Mouse (Mus musculus) left cerebral cortex, postnatal 14 days (tissue): Measurements from ENCODE around the gene Uty. TPM values are rescaled to one million over a fixed set of nuclear protein-coding genes. Genes with fewer than 3 reads are reported as not detected.

ENCODE experiments used
- DNase-seq, 2 experiments: peaks; one replicate each; pipeline ENCODE4 v3.0.0; 2021 to 2022; ENCODE audit warnings: low spot score in 2 of 2, mixed read lengths in 1 of 2
- intact Hi-C: fragments of 180-260 bp; cut with DNase I; formaldehyde crosslinking; loops from one replicate; pipeline ENCODE4 v1.15.1; 2025
- long read RNA-seq, 2 experiments: library from polyadenylated mRNA; stranded (forward); transcript quantifications; one replicate each; pipeline ENCODE4 v2.0.0; 2021
- total RNA-seq, 2 experiments: library from RNA; stranded (reverse); gene quantifications; 2 replicates each; pipeline ENCODE4 v1.2.3; 2021

The Uty gene
- 10 to 100 TPM in 1 of 2 experiments, not detected in 1; 25.0 TPM for total RNA-seq
- long read RNA-seq, experiment 1 = 0 reads
- long read RNA-seq, experiment 2, full-length matches to known transcripts = 3 of 11 reads
- long read RNA-seq, experiment 2, partial matches to known transcripts = 2 of 11 reads
- long read RNA-seq, experiment 2, other reads (novel, unspliced or antisense) = 6 of 11 reads

DNA sequence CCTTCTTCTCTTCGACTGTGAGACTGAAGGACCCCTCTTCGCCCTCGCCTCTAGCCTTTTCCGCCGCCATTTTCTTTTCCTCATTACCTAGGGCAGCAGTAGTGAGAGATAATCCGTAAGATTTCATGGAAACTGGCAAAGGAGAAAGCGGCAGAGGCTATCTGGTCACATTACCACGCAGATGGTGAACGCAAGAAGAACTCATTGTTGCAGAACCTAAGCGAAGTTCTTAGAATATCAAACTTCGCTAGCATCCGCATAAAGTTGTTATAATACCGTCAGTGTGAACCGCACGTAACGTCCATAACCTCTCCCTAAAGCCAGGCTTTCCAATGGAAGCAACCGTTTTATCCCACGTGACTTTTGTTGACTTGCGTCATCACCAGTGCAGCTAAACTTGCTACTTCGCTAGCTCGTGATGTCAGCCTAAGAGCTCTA, at the start of gene Uty:
Uty (minus strand) TSS at position 334 of the 438 bp plus-strand sequence.
- intact Hi-C loops = no loop called here

DNA sequence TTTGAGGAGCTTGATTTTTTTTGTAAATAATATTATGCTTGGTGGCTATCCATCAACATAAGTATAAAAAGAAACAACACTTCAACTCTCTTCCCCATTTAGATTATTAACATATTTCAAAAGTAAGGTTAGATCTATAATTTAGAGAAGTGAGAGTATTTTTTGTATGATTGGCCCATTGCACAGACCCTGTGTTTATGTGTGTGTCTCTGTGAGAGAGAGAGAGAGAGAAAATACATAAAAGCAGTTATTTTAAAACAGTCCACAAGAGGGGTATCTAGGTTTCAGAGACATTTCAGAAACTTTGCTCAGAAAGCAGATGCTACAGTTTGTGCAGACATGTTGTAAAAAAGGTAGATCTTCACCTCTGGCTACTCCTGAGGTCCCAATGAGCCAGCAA, 48.1 kb upstream of the Uty start:
- intact Hi-C loops = no loop called here
- no peak for DNase-seq

More for the DNA sequence above, at the start of gene Uty:
- DNase-seq = peak in 1 of 2 experiments; percentile 77

DNA sequence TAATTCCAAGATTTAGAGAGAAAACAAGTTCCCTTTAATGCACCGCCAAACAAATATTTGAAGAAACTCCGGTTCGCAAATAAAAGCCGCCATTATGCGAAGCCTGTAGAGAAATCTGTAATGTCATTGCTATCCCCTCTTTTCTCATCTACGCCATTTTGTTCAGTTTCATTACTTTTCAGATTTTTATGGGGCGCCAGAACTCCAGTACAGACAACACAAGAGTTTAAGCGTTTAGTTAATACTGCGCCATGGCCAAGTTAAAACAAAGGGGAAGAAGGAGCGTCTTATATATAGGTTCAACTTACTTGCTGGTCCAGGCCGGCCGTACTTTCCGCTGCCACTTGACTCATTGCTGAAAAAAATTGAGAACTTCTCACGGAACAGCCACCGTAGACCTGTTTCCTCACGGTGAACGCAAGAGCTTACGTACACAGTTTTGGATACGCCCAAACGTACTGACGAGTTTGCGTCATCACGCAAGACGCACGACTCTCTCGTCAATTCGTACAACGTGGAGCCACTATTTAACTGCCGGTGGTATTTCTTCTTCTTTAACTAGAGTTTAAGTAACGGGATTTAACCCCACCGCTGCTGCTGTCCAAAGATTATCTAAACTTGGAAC, 40.7 kb upstream of the Uty start, which contains the start of gene Ddx3y:
Ddx3y (minus strand) TSS at position 459 of the 625 bp plus-strand sequence.
- DNase-seq = peak in 1 of 2 experiments; percentile 74
- intact Hi-C loops = no loop called here

DNA sequence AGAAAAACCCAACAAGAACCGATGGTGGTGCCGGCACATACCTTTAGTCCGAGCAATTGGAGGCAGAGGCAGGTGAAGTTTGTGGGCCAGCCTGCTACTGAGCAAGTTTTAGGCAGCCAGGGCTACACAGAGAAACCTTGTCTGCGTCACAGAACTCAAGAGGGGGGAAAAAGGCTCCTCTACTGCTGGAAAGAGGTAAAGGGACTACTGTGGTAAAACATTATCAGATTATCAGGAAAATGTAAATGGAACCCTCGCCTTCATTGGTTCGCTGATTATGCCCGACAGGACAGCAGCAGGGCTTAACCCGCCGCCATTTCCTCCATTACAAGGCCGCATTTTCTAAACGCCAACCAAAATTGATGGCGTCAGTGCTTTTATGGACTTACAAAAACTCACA, 40.2 kb upstream of the Uty start:
- peak in 1 of 2 experiments; percentile 10 for DNase-seq
- intact Hi-C loops = no loop called here

DNA sequence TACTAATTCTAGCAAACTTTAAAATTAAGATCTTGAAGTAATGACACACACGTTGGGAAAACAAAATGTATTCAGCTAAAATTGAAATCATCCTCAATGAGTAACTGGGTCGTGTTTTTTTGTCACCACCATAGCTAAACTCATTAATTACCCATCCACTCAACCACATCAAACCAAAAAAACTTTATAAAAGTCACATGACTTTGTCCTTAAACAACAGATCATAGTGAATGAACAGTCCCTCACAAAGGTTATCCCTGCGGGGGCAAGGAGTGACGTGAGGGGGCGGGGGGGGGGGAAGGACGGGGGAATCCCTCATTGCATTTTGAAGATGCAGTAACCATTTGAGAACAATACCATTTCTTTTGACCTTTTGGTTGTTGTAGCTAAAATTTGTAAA, 558 bp upstream of the Uty start:
- intact Hi-C loops = no loop called here
- DNase-seq = no peak

DNA sequence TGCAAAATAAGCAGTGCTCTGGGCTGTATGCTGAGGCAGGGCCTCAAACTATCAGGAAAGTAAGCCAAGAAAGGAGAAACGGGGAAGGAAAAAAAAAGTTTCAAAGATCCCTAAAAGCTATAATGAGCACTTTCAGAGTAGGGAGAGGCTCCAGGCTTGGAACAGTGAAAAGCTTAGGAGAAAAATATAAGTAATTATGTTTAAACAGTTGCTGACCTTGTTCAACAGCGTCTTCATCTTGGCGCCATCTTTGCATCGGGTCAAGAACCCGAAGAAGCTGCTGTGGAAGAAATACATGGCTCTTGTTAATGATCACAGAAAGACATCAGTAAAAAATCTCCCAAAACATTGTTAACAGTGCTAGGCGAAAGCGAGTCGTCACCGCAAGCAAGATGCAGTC, 619 bp downstream of the Uty start:
- intact Hi-C loops = no loop called here
- DNase-seq = peak in 1 of 2 experiments; percentile 3

DNA sequence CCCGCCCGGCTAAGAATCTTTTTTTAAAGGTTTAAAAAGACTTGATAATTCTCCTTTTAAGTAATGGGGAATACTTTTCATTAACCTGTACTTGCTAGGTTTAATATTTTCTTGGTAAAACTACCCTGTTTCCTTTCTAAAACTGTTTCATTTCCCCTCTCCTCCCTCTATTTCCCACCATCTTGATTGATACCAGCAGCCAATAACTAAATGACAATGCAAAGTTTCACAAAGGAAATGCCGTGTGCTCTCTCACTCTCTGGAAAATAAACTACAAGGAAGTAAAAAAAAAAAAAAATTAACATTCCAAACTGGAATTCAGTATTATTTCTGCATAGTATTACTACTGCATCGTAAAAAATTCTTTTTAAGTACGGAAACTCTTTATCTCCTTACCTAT, 1.1 kb downstream of the Uty start:
- intact Hi-C loops = no loop called here
- DNase-seq = no peak

DNA sequence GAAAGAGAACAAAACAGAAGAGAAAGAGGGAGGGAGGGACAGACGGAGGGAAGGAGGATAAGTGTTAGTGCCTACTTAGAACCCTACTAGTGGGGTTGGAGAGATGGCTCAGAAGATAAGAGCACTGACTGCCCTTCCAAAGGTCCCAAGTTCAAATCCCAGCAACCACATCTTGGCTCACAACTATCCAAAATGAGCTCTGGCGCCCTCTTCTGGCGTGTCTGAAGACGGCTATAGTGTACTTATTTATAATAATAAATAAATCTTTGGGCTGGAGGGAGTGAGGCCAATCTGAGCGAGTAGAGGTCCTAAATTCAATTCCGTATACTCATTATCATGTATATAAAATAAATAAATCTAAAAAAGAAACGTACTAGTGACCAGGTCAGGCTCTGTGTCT, 25.6 kb downstream of the Uty start:
- DNase-seq = no peak
- intact Hi-C loops = no loop called here

DNA sequence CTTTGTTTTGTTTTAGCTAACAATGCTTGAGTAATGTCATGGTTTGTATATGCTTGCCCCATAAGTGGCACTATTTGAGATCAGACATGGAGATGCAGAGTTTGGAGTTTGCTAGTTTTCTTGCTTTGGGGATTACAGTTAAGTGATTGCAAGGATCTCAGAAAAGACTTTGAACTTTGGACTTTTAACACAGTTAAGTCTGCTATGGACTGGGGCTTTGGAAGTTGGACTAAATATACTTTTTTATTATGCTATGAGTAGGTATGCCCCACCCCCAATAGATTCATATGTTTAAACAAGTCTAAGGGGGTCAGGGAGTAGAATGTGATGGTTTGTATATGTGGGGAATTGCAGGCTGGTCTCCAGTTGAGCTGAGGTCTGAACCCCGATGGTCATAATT, 67.1 kb downstream of the Uty start:
- intact Hi-C loops = no loop called here
- no peak for DNase-seq

DNA sequence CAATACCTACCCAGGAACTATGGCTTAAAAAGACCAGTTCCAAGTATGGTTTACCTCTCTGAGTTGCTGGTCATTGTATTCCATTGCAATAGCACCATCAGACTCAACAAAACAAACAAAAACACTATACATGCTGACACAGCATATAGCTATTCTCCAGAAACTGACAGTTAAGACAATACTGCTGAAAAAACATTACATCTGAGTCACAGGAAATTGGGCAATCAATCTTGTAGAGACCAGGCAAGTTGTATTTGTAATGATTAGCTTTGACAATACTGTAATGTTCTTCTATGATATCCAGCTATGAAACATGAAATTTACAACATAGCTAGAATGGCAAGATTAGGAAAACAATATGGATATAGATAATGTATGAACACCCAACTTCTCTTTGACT, 82.5 kb downstream of the Uty start:
- DNase-seq = no peak
- intact Hi-C loops = no loop called here

DNA sequence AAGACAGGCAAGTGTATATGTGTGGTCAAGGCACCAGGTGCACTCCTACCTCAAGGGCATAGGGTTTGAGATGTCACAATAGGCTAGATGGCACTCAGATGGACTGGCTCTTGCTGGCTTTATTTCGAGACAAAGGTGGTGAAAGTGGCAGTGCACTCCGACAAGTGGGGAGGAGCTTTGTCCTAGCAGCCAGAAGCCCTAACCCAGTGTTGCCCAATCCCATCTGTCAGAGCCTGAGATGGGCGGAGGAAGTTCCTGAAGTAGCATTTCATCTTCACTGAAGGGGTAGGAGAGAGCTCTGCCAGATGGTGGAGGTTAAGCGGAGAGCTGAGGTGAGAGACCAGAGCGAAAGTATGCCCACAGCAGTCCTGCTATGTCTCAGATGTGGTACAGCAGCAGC, 129.4 kb downstream of the Uty start:
- DNase-seq = no peak
- intact Hi-C loops = no loop called here

DNA sequence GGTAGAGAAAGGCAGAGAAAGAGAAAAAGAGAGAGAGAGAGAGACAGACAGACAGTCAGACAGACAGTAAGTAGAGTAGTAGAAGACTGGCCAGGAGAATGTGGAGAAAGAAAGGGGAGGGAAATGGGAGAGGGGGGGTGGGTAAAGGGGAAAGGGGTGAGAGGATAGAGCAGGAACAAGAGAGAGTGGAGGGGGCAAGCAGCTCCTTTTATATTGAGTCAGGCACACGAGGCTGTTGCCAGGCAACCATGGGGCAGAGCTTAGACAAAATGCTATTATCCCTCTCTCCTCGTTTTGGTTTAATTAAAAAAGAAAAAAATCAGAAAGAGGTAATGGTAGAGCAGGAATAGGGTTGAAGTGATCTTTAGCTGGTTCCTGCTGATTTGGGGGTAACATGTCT, 131.5 kb downstream of the Uty start:
- intact Hi-C loops = no loop called here
- no peak for DNase-seq

Other genes starting within 250 kb of the Uty start
- gene Eif2s3y, start 235.2 kb downstream of the Uty start, total RNA-seq = 10 to 100 TPM in 1 of 2 experiments, not detected in 1; 76.1 TPM
- gene Ddx3y, start 40.9 kb upstream of the Uty start, total RNA-seq = 10 to 100 TPM in 1 of 2 experiments, not detected in 1; 42.6 TPM
- not detected for gene Usp9y, start 214.0 kb upstream of the Uty start, total RNA-seq